Mouse (Mus musculus) heart, postnatal 0 days (tissue): ENCODE measurements at regions not wholly inside any gene's neighbourhood (a gene's known extent, or its start where the extent isn't known, plus 50 kb on each side); places are given as distances from the start of the nearest gene placed in this dataset.

Experiments used
- CTCF ChIP-seq: IDR thresholded peaks from 2 replicates; pipeline ENCODE4 v1.5.1; 2016; ENCODE audit warnings: antibody characterized with exemption, control low read depth, low read depth
- EP300 ChIP-seq: IDR thresholded peaks from 2 replicates; pipeline ENCODE4 v1.6.1; 2016; ENCODE audit warnings: antibody characterized with exemption, low read depth

DNA sequence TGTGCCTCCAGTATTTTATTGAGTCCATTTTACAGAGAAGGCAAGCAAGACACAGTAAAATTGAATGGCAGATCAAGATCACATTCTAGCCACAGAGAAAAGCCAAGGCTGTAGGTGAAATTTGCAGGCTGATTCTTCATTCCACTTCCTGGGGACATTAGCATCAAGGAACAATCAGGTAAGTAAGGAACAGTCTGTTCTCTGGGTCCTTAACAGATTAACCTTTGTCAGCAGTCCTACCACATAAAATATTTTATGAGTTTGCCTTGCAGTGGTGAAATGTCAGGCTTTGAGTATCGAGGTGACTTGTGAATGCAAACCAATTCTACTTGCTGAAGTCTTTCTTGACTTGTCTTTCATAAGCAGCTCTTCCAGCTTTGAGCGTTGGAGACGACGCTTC is 50.2 kb upstream of the Atp1a1 start:
- no peak for TF ChIP-seq CTCF
- no peak for TF ChIP-seq EP300
